Mouse (Mus musculus): ENCODE measurements at regions not wholly inside any gene's neighbourhood (a gene's known extent, or its start where the extent isn't known, plus 50 kb on each side); places are given as distances from the start of the nearest gene placed in this dataset.

DNA sequence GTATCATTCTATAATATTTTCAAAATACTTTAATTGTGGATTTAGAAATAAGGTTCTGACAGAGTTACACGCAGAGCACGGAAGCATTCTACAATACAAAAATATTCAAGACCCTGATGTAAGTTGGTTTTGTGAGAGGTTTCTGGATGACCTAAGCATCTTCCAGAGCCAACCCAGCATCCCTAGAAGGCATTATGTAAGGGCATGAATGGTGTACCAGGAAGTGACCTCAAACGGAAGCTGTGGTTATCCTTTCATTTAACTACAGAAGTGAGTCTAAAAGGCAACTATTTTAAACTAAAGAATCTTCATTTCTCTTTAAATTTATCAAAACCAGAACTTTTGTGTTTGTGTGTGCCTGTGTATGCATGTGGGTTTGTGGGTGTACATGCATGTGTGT lies 66.8 kb upstream of the Fam98a start:
- H3K9me3 ChIP-seq (ENCODE audit: control insufficient read depth, insufficient read depth, low read depth, low read length): no peaks in the 10 kb centered on the region
- no peak for DNase-seq (ENCODE audit: low read depth, low spot score)
- no peak for TF ChIP-seq ZNF384 (IDR thresholded peaks at IDR 0.05; ENCODE audit: low read depth, low read length)
- no peak for TF ChIP-seq ZC3H11A (IDR thresholded peaks at IDR 0.05; ENCODE audit: borderline replicate concordance, low read depth, low read length)
- no peak for TF ChIP-seq CHD2 (IDR thresholded peaks at IDR 0.05; ENCODE audit: low read depth, low read length)
- TF ChIP-seq MAFK (IDR thresholded peaks at IDR 0.05; ENCODE audit: insufficient read depth, low read depth, low read length): no peak
- TF ChIP-seq HCFC1 (IDR thresholded peaks at IDR 0.05; ENCODE audit: borderline replicate concordance, insufficient read depth, low read length): no peak
- H3K9ac ChIP-seq (ENCODE audit: insufficient read depth, low read depth, low read length, poor library complexity, severe bottlenecking): no peak overlapping the region
- no peaks in the 10 kb centered on the region for H3K4me1 ChIP-seq (ENCODE audit: control insufficient read depth in 2 of 2, insufficient read depth in 2 of 2, low read length in 2 of 2, poor library complexity in 1 of 2)
- in situ Hi-C loops (cut with MboI; ENCODE audit: low sequenced_read_pairs in 2 of 2, unreplicated experiment in 2 of 2): no loop called here
- no peaks in the 10 kb centered on the region for H3K36me3 ChIP-seq (ENCODE audit: control insufficient read depth, insufficient read depth, low read length, poor library complexity, severe bottlenecking)
- no peak overlapping the region for H3K27ac ChIP-seq (ENCODE audit: insufficient read depth, low read depth, low read length, poor library complexity, severe bottlenecking)
- H3K4me3 ChIP-seq (ENCODE audit: insufficient read depth in 1 of 2, low read depth in 1 of 2, low read length in 2 of 2, poor library complexity in 1 of 2, severe bottlenecking in 1 of 2): no peak overlapping the region

DNA sequence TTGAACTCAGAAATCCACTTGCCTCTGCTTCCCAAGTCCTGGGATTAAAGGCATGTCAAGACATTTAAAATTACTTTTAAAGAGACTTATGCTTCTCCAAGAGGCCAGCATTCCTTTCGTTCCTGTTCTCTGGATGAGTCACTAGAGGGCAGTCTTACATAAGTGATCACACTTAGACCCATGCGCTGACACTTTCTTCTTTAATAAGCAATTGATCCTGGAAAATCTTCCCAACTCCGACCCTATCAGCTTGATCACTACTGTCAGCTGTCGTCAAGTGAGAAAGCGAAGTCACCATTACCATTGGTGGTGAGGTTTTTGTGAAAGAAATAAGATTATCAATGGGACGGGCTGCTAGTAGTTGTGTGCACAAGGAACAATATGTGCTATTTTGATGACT lies 65.5 kb upstream of the Fam98a start:
- Histone ChIP-seq H3K4me3 (ENCODE audit: insufficient read depth in 1 of 2, low read depth in 1 of 2, low read length in 2 of 2, poor library complexity in 1 of 2, severe bottlenecking in 1 of 2) (no peak overlapping the region), H3K9me3 (ENCODE audit: control insufficient read depth, insufficient read depth, low read depth, low read length) (no peaks in the 10 kb centered on the region), H3K36me3 (ENCODE audit: control insufficient read depth, insufficient read depth, low read length, poor library complexity, severe bottlenecking) (no peaks in the 10 kb centered on the region), H3K27ac (ENCODE audit: insufficient read depth, low read depth, low read length, poor library complexity, severe bottlenecking) (no peak overlapping the region), H3K9ac (ENCODE audit: insufficient read depth, low read depth, low read length, poor library complexity, severe bottlenecking) (no peak overlapping the region), H3K4me1 (ENCODE audit: control insufficient read depth in 2 of 2, insufficient read depth in 2 of 2, low read length in 2 of 2, poor library complexity in 1 of 2) (no peaks in the 10 kb centered on the region)
- DNase-seq (ENCODE audit: low read depth, low spot score): no peak
- in situ Hi-C loops (cut with MboI; ENCODE audit: low sequenced_read_pairs in 2 of 2, unreplicated experiment in 2 of 2): no loop called here
- TF ChIP-seq ZC3H11A (IDR thresholded peaks at IDR 0.05; ENCODE audit: borderline replicate concordance, low read depth, low read length) (peak; percentile 35; the same call in 1 of the 2 replicates), CHD2 (IDR thresholded peaks at IDR 0.05; ENCODE audit: low read depth, low read length) (no peak)

DNA sequence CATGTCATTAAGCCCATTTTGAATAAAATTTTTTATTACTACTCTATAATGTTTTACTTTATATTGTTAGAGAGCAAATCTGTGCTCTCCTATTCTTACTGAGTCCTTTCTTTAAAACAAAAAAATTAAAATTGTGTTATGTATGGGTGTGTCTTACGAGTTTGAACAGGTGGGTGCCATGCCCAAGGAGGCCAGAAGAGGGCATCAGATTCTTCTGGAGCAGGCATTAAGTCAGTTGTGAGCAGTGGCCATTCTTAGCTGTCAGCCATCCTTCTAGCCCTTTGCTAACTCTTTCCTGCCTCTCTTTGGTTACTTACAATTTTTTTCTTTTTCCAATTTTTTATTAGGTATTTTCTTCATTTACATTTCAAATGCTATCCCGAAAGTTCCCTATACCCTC lies 63.6 kb upstream of the Fam98a start:
- DNase-seq (ENCODE audit: low read depth, low spot score): peak; percentile 39
- Histone ChIP-seq H3K27ac (ENCODE audit: insufficient read depth, low read depth, low read length, poor library complexity, severe bottlenecking) (no peak overlapping the region), H3K9me3 (ENCODE audit: control insufficient read depth, insufficient read depth, low read depth, low read length) (no peaks in the 10 kb centered on the region), H3K4me1 (ENCODE audit: control insufficient read depth in 2 of 2, insufficient read depth in 2 of 2, low read length in 2 of 2, poor library complexity in 1 of 2) (no peaks in the 10 kb centered on the region), H3K4me3 (ENCODE audit: insufficient read depth in 1 of 2, low read depth in 1 of 2, low read length in 2 of 2, poor library complexity in 1 of 2, severe bottlenecking in 1 of 2) (no peak overlapping the region), H3K9ac (ENCODE audit: insufficient read depth, low read depth, low read length, poor library complexity, severe bottlenecking) (no peak overlapping the region), H3K36me3 (ENCODE audit: control insufficient read depth, insufficient read depth, low read length, poor library complexity, severe bottlenecking) (no peaks in the 10 kb centered on the region)
- TF ChIP-seq ZC3H11A (IDR thresholded peaks at IDR 0.05; ENCODE audit: borderline replicate concordance, low read depth, low read length): peak; percentile 28; the same call in 1 of the 2 replicates
- no peak for TF ChIP-seq HCFC1 (IDR thresholded peaks at IDR 0.05; ENCODE audit: borderline replicate concordance, insufficient read depth, low read length)
- in situ Hi-C loops (cut with MboI; ENCODE audit: low sequenced_read_pairs in 2 of 2, unreplicated experiment in 2 of 2): no loop called here

DNA sequence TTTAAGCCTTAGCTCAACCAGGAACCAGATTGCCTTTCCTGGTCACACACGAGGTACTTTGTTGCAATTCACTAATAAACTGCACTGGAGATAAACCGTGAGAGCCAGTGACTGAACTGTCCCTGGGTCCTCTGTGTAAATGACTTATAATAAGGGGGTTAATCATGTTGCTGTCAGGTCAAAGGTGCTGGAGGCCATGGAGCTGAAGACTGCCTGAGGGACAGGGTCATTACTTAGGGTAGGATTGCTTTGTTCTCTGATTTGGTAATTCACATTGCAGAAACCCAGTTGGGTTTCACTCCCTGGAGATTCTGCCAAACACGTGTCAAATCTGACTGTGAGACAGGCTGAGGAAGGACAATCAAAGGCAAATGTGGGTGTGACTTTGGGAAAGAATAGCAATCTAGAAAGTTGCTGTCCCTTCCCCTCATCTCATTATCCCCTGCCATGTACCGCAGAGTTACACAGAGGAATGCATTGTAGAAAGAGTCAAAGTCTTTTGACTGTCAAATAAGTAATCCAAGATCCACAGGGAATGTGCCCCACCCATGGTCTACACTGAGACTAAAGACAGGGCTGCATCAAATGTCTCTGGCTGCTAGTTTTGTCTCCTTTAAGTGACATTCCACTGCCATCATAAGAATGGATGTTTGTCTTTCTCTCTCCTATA lies 51.8 kb upstream of the Fam98a start:
- no peak for DNase-seq (ENCODE audit: low read depth, low spot score)
- Histone ChIP-seq H3K36me3 (ENCODE audit: control insufficient read depth, insufficient read depth, low read length, poor library complexity, severe bottlenecking) (no peaks in the 10 kb centered on the region), H3K9me3 (ENCODE audit: control insufficient read depth, insufficient read depth, low read depth, low read length) (no peaks in the 10 kb centered on the region), H3K4me1 (ENCODE audit: control insufficient read depth in 2 of 2, insufficient read depth in 2 of 2, low read length in 2 of 2, poor library complexity in 1 of 2) (peaks cover 0 to 2% of the 10 kb centered on the region in 2 experiments; a peak in 1 of 4 replicates), H3K27ac (ENCODE audit: insufficient read depth, low read depth, low read length, poor library complexity, severe bottlenecking) (no peak overlapping the region), H3K4me3 (ENCODE audit: insufficient read depth in 1 of 2, low read depth in 1 of 2, low read length in 2 of 2, poor library complexity in 1 of 2, severe bottlenecking in 1 of 2) (no peak overlapping the region), H3K9ac (ENCODE audit: insufficient read depth, low read depth, low read length, poor library complexity, severe bottlenecking) (no peak overlapping the region)
- in situ Hi-C loops (cut with MboI; ENCODE audit: low sequenced_read_pairs in 2 of 2, unreplicated experiment in 2 of 2): no loop called here
- TF ChIP-seq MAFK (IDR thresholded peaks at IDR 0.05; ENCODE audit: insufficient read depth, low read depth, low read length): no peak
- TF ChIP-seq ZC3H11A (IDR thresholded peaks at IDR 0.05; ENCODE audit: borderline replicate concordance, low read depth, low read length): no peak
- TF ChIP-seq HCFC1 (IDR thresholded peaks at IDR 0.05; ENCODE audit: borderline replicate concordance, insufficient read depth, low read length): no peak
